In genomic region chr2:180533237-180533636, GRCm38 (mm10) we compare ENCODE assay signal across 30 mouse cellular contexts. TPM values are rescaled to one million over a fixed set of nuclear protein-coding genes. Genes with fewer than 3 reads are reported as not detected.
DNase-seq lines count a peak whose midpoint lies in the region; ATAC-seq and TF ChIP-seq lines count a peak whose summit lies in the region.
"Had no signal": no experiment of that assay in that cellular context is flagged by ENCODE, and none has a peak within 500 bp of the region (broad histone marks: within the 10 kb centered on the region; RNA-seq: fewer than 3 reads in every experiment).

No protein-coding gene starts in this region.

- H3K9ac ChIP-seq in hindbrain, postnatal 0 days (replicated peaks; ENCODE audit: low read length), result no peak overlapping the region
- no peak overlapping the region for H3K9ac ChIP-seq in hindbrain, embryonic 13.5 days
- H3K9ac ChIP-seq: embryonic facial prominence, embryonic 12.5 days; forebrain, embryonic 13.5 days; hindbrain, embryonic 14.5 days had no signal

- DNase-seq in hindbrain, postnatal 0 days (ENCODE audit: low spot score), result no peak
- DNase-seq in 3T3-L1 (ENCODE audit: low read depth, low spot score) (peak; percentile 35), 416B (ENCODE audit: low read depth) (peak; percentile 63)
- DNase-seq in adrenal gland, adult 8-10 months, result no peak
- DNase-seq in T-cell, adult 2 months (ENCODE audit: low spot score), result no peak
- DNase-seq in layer of hippocampus, adult 18-20 months (ENCODE audit: low spot score in 2 of 2), result no peak
- DNase-seq: adrenal gland, postnatal 10 days; adrenal gland, postnatal 36 days; B cell, adult 2 months; cerebellum, adult 2 months; cerebellum, adult 9-11 months; cerebellum, postnatal 36 days; gastrocnemius, postnatal 36 days; heart, adult 11 months had no signal

- peak overlapping the region; percentile 9; the same call in 1 of the 2 replicates for H3K27ac ChIP-seq in hindbrain, postnatal 0 days
- no peak overlapping the region for H3K27ac ChIP-seq in hindbrain, embryonic 13.5 days
- H3K27ac ChIP-seq: embryonic facial prominence, embryonic 12.5 days; hindbrain, embryonic 10.5 days; hindbrain, embryonic 14.5 days had no signal

- H3K27me3 ChIP-seq in hindbrain, postnatal 0 days (ENCODE audit: insufficient read depth, low read length), result peaks cover 4% of the 10 kb centered on the region; the same call in 1 of the 2 replicates
- peaks cover 13% of the 10 kb centered on the region; the same call in 1 of the 2 replicates for H3K27me3 ChIP-seq in hindbrain, embryonic 13.5 days

- no peak overlapping the region for H3K4me2 ChIP-seq in hindbrain, postnatal 0 days (ENCODE audit: low read depth, low read length)
- H3K4me2 ChIP-seq in hindbrain, embryonic 13.5 days, result no peak overlapping the region
- H3K4me2 ChIP-seq: embryonic facial prominence, embryonic 12.5 days; forebrain, embryonic 13.5 days; heart, embryonic 11.5 days; hindbrain, embryonic 14.5 days had no signal

- no peaks in the 10 kb centered on the region for H3K9me3 ChIP-seq in hindbrain, postnatal 0 days (ENCODE audit: low read length)
- H3K9me3 ChIP-seq in hindbrain, embryonic 13.5 days, result no peaks in the 10 kb centered on the region
- H3K9me3 ChIP-seq: embryonic facial prominence, embryonic 12.5 days; forebrain, embryonic 13.5 days; G1E; hindbrain, embryonic 10.5 days had no signal

- no peak for ATAC-seq in hindbrain, postnatal 0 days
- no peak for ATAC-seq in hindbrain, embryonic 13.5 days (ENCODE audit: low FRiP score)
- peak; percentile 72 for ATAC-seq in granulocyte monocyte progenitor cell, adult 5-6 weeks (replicated peaks; ENCODE audit: poor library complexity, severe bottlenecking)
- ATAC-seq: activated CD4-positive, CD25-positive, alpha-beta regulatory T cell, adult 4 months; forebrain, embryonic 13.5 days; forebrain, embryonic 16.5 days; intestine, postnatal 0 days had no signal

- H3K4me1 ChIP-seq in hindbrain, postnatal 0 days (ENCODE audit: insufficient read depth, low read length), result peaks cover 9% of the 10 kb centered on the region; the same call in 1 of the 2 replicates
- peaks cover 35% of the 10 kb centered on the region for H3K4me1 ChIP-seq in hindbrain, embryonic 13.5 days (replicated peaks)
- H3K4me1 ChIP-seq: embryonic facial prominence, embryonic 12.5 days had no signal

- no peaks in the 10 kb centered on the region for H3K36me3 ChIP-seq in hindbrain, postnatal 0 days (ENCODE audit: insufficient read depth, low read length)
- H3K36me3 ChIP-seq in hindbrain, embryonic 13.5 days, result no peaks in the 10 kb centered on the region
- H3K36me3 ChIP-seq: embryonic facial prominence, embryonic 12.5 days; G1E; hindbrain, embryonic 10.5 days had no signal

- H3K4me3 ChIP-seq in hindbrain, postnatal 0 days (ENCODE audit: low read length), result no peak overlapping the region
- H3K4me3 ChIP-seq in hindbrain, embryonic 13.5 days, result no peak overlapping the region
- H3K4me3 ChIP-seq: embryonic facial prominence, embryonic 12.5 days; erythroblast, embryonic 14.5 days; forebrain, embryonic 13.5 days; hindbrain, embryonic 10.5 days had no signal

- 58% methylated on average over 4 of the region's 4 CpGs for WGBS in hindbrain, postnatal 0 days
- WGBS in hindbrain, embryonic 13.5 days, result 71% methylated on average over 4 of the region's 4 CpGs

- no peak for TF ChIP-seq CTCF in hindbrain, postnatal 0 days (IDR thresholded peaks at IDR 0.05; ENCODE audit: low read depth)

RNA-seq across cellular contexts. Expression of gene Ntsr1, which starts 33.5 kb away (rescaled TPM):
- 9.0 and 11.1 TPM in 2 replicates for total RNA-seq in hindbrain, postnatal 0 days (2014; rRNA removed)
- polyA plus RNA-seq in hindbrain, postnatal 0 days (2015; fragmentation: Nextera tagmentation; extraction: Ambion mirVana), result 2.8 and 2.9 TPM in 2 replicates
- polyA plus RNA-seq in hindbrain, embryonic 13.5 days (2015; fragmentation: Nextera tagmentation; extraction: Ambion mirVana), result 0.82 and 1.2 TPM in 2 replicates
- not detected in 2 replicates for total RNA-seq in granulocyte monocyte progenitor cell, adult 5-6 weeks (2014; fragmentation: Nextera tagmentation)
- total RNA-seq in granulocyte monocyte progenitor cell, adult 5-6 weeks (2017), result not detected in 2 replicates
- total RNA-seq in adrenal gland, adult 8-10 months (2022), result not detected
- total RNA-seq in layer of hippocampus, adult 18-20 months (2021), result 1 to 10 TPM; 2.7 to 3.5 TPM
- total RNA-seq: adrenal gland, postnatal 36 days; CH12.LX; gastrocnemius, adult 18-20 months; gastrocnemius, postnatal 36 days; heart, adult 8-10 months; heart, postnatal 25 days had no signal
- polyA plus RNA-seq: activated CD4-positive, CD25-positive, alpha-beta regulatory T cell, adult 4 months; erythroblast, embryonic 14.5 days; G1E had no signal

RNA-seq across cellular contexts. Expression of gene Mrgbp, which starts 47.9 kb away (rescaled TPM):
- 48.2 and 49.3 TPM in 2 replicates for total RNA-seq in hindbrain, postnatal 0 days (2014; rRNA removed)
- polyA plus RNA-seq in hindbrain, postnatal 0 days (2015; fragmentation: Nextera tagmentation; extraction: Ambion mirVana), result 32.5 and 36.0 TPM in 2 replicates
- 42.2 and 44.8 TPM in 2 replicates for polyA plus RNA-seq in hindbrain, embryonic 13.5 days (2015; fragmentation: Nextera tagmentation; extraction: Ambion mirVana)
- 38.2 and 39.9 TPM in 2 replicates for total RNA-seq in granulocyte monocyte progenitor cell, adult 5-6 weeks (2014; fragmentation: Nextera tagmentation)
- total RNA-seq in granulocyte monocyte progenitor cell, adult 5-6 weeks (2017), result 27.1 and 28.9 TPM in 2 replicates
- 10 to 100 TPM; 16.1 to 23.9 (median 20.1) TPM for total RNA-seq in adrenal gland, adult 8-10 months (2022)
- 10 to 100 TPM; 19.5 to 20.1 TPM for total RNA-seq in layer of hippocampus, adult 18-20 months (2021)

RNA-seq across cellular contexts. Expression of gene Ogfr, which starts 55.8 kb away (rescaled TPM):
- 88.5 and 106 TPM in 2 replicates for total RNA-seq in hindbrain, postnatal 0 days (2014; rRNA removed)
- polyA plus RNA-seq in hindbrain, postnatal 0 days (2015; fragmentation: Nextera tagmentation; extraction: Ambion mirVana), result 82.9 and 84.4 TPM in 2 replicates
- 85.8 and 86.2 TPM in 2 replicates for polyA plus RNA-seq in hindbrain, embryonic 13.5 days (2015; fragmentation: Nextera tagmentation; extraction: Ambion mirVana)
- total RNA-seq in granulocyte monocyte progenitor cell, adult 5-6 weeks (2014; fragmentation: Nextera tagmentation), result 32.5 and 34.2 TPM in 2 replicates
- total RNA-seq in granulocyte monocyte progenitor cell, adult 5-6 weeks (2017), result 40.3 and 42.0 TPM in 2 replicates
- 10 to 100 TPM; 36.1 to 41.6 (median 40.6) TPM for total RNA-seq in adrenal gland, adult 8-10 months (2022)
- 10 to 100 TPM; 35.5 to 37.1 TPM for total RNA-seq in layer of hippocampus, adult 18-20 months (2021)

Comparison
In these comparisons a context has a peak if more than half of its experiments do, and no peak if none do; other contexts are left out.
1. DNase-seq: peak in 3T3-L1 (single experiment) and 416B (single experiment); none in hindbrain, postnatal 0 days (single experiment), adrenal gland, adult 8-10 months (single experiment), T-cell, adult 2 months (single experiment) and layer of hippocampus, adult 18-20 months (0 of 2).